Mouse (Mus musculus): Measurements from ENCODE around the gene Ces2f. TPM values are rescaled to one million over a fixed set of nuclear protein-coding genes. Genes with fewer than 3 reads are reported as not detected.

Gene Ces2f
- not detected in 2 replicates for polyA plus RNA-seq (2015; fragmentation: Nextera tagmentation; extraction: Ambion mirVana)

DNA sequence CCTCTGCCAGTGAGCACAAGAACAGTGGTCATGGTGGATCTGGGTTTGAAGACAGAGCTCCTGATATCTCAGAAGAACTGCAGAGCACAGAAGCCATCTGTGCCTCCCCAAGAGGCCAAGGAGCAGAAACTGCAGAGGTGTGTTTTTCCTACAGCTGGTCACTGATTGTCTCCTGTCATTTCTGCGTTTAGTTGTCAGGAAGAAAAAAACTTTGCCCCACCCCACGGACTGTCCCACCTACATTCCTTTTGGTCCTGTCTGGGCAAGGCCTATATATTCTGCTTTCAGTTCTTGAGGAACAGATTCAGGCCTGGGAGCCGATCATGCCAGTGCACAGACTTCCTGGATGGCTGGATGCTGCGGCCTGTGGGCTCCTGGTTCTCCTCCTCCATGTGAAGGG lies at the start of gene Ces2f:
Gene Ces2f, plus strand, starts transcription at position 301 of the 400 bp plus-strand sequence.

DNA sequence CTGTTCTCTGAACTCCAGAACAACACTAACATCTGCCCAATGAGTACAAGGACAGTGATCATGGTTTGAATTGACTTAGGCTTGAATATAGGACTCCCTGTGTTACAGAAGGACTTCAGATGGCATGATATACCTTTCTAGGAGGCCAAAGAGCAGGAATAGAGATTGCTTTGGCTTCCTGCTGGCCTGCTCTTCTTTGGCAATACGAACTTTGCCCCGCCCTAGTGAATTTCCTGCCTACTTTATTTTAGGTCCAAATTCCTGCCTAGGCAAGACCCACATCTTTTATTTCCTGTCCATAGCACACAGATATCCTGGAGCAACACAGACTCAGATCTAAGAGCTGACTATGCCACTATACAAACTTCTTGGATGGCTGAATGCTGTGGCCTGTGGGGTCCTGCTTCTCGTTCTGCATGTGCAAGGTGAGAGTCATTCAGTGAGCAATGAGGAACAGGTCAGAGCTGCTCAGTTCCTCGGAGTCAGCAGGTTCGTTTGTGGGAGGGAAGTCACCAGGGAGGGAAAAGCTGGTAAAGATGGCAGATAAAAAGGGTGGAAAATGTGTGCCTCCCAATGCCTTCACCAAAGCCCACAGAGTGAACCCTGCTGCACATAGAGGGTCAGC lies 21.1 kb upstream of the Ces2f start, which contains the start of gene Ces2e:
Gene Ces2e, plus strand, starts transcription at position 289 of the 625 bp plus-strand sequence.

DNA sequence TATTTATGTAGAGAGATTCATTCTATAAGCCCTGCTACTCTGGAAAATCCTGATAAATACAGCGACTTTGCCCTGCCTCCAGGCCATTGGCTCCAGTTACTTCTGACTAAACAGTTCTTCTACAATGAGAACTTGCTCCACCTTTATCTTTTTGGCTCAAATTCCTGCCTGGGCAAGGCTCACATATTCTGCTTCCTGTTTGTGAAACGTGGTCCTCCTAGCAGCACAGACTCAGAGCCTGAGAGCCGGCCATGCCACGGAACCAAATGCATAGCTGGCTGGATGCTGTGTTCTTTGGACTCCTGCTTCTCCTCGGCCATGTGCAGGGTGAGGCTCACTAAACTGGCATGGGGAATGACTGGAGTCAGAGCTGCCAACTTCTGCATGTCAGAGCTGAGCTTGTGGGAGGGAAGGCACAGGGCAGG lies 14.4 kb downstream of the Ces2f start, which contains the start of gene Ces2g:
Gene Ces2g, plus strand, starts transcription at position 182 of the 425 bp plus-strand sequence.

DNA sequence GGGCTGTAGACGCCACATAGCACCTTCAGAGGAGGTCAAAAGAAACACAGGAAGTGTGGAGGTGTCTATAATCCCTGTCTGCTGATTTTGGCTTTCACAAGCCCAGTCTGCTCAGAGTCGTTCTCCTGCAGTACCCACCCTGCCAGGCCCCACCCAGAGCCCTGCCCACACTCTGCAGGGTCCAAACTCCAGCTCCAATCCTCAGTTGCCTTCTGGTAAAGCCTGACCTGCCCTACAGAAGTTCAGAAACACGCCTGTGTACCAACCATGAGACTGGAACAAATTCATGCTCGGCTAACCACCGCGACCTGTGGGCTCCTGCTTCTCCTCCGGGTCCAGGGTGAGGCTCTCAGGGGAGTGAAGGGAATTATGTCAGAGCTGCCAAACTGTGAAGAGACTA lies 53.4 kb downstream of the Ces2f start, which contains the start of gene Ces2h:
Gene Ces2h, plus strand, starts transcription at position 268 of the 400 bp plus-strand sequence.

Other genes starting within 250 kb of the Ces2f start
- 3.0 and 3.2 TPM in 2 replicates for gene Ces2a, start 213.4 kb upstream of the Ces2f start, polyA plus RNA-seq (2015; fragmentation: Nextera tagmentation; extraction: Ambion mirVana)
- gene Ces2b, start 115.8 kb upstream of the Ces2f start, polyA plus RNA-seq (2015; fragmentation: Nextera tagmentation; extraction: Ambion mirVana): 0.11 and 0.14 TPM in 2 replicates
- gene Ces2c, start 100.3 kb upstream of the Ces2f start, polyA plus RNA-seq (2015; fragmentation: Nextera tagmentation; extraction: Ambion mirVana): 0.14 TPM in 1 of 2 replicates, not detected in the other
- gene Ces2e, start 21.1 kb upstream of the Ces2f start, polyA plus RNA-seq (2015; fragmentation: Nextera tagmentation; extraction: Ambion mirVana): 0.99 and 2.2 TPM in 2 replicates
- gene Ces2g, start 14.4 kb downstream of the Ces2f start, polyA plus RNA-seq (2015; fragmentation: Nextera tagmentation; extraction: Ambion mirVana): 5.8 and 7.3 TPM in 2 replicates
- not detected in 2 replicates for gene Ces2h, start 53.5 kb downstream of the Ces2f start, polyA plus RNA-seq (2015; fragmentation: Nextera tagmentation; extraction: Ambion mirVana)
- 1.4 and 1.5 TPM in 2 replicates for gene Ces3a, start 101.2 kb downstream of the Ces2f start, polyA plus RNA-seq (2015; fragmentation: Nextera tagmentation; extraction: Ambion mirVana)
- not detected in 2 replicates for gene Ces3b, start 136.4 kb downstream of the Ces2f start, polyA plus RNA-seq (2015; fragmentation: Nextera tagmentation; extraction: Ambion mirVana)
- not detected in 2 replicates for gene Ces4a, start 184.4 kb downstream of the Ces2f start, polyA plus RNA-seq (2015; fragmentation: Nextera tagmentation; extraction: Ambion mirVana)
- gene Cbfb, start 223.3 kb downstream of the Ces2f start, polyA plus RNA-seq (2015; fragmentation: Nextera tagmentation; extraction: Ambion mirVana): 46.7 and 52.1 TPM in 2 replicates

Data from adrenal gland, postnatal 0 days (tissue).